Mouse (Mus musculus): ENCODE results near the gene Nckipsd. TPM values are rescaled to one million over a fixed set of nuclear protein-coding genes. Genes with fewer than 3 reads are reported as not detected.

Gene Nckipsd
- polyA plus RNA-seq (2014; fragmentation: Nextera tagmentation; extraction: Ambion mirVana) = 10.5 and 13.0 TPM in 2 replicates

GRCm38 (mm10) chr9:108808163-108808665, at the start of gene Nckipsd:
Gene Nckipsd, plus strand, starts transcription at chr9:108808368.
- H3K27me3 ChIP-seq (ENCODE audit: control insufficient read depth, insufficient read depth, low read length) = no peaks in the 10 kb centered on the region
- DNase-seq (ENCODE audit: low spot score) (peak; percentile 99), ATAC-seq (ENCODE audit: low FRiP score) (peak; percentile 88)
- H3K36me3 ChIP-seq (ENCODE audit: control insufficient read depth, insufficient read depth, low read length) = peaks cover 9% of the 10 kb centered on the region
- peaks cover 2% of the 10 kb centered on the region for H3K4me1 ChIP-seq (replicated peaks; ENCODE audit: control insufficient read depth, insufficient read depth, low read length)
- under 1% methylated on average over 50 of the region's 62 CpGs for WGBS
- H3K27ac ChIP-seq (ENCODE audit: low read depth, low read length) = peak within 1 kb of the TSS; percentile 42; the same call in 1 of the 2 replicates
- H3K9ac ChIP-seq (ENCODE audit: low read depth, low read length) = peak within 1 kb of the TSS; percentile 86
- H3K4me3 ChIP-seq (ENCODE audit: low read depth, low read length) = peak within 1 kb of the TSS; percentile 72
- H3K9me3 ChIP-seq (ENCODE audit: control insufficient read depth, low read length) = no peaks in the 10 kb centered on the region
- H3K4me2 ChIP-seq (replicated peaks; ENCODE audit: low read depth, low read length) = peak within 1 kb of the TSS; percentile 96

- whole genome bisulfite sequencing = 95% methylated on average over 20 of the region's 20 CpGs
- no peaks in the 10 kb centered on the region for H3K27me3 ChIP-seq (ENCODE audit: control insufficient read depth, insufficient read depth, low read length)
- H3K4me1 ChIP-seq (replicated peaks; ENCODE audit: control insufficient read depth, insufficient read depth, low read length) = no peaks in the 10 kb centered on the region
- H3K9ac ChIP-seq (ENCODE audit: low read depth, low read length) = no peak overlapping the region
- H3K4me2 ChIP-seq (replicated peaks; ENCODE audit: low read depth, low read length) = no peak overlapping the region
- no peak for DNase-seq (ENCODE audit: low spot score)
- no peaks in the 10 kb centered on the region for H3K9me3 ChIP-seq (ENCODE audit: control insufficient read depth, low read length)
- no peaks in the 10 kb centered on the region for H3K36me3 ChIP-seq (ENCODE audit: control insufficient read depth, insufficient read depth, low read length)
- ATAC-seq (ENCODE audit: low FRiP score) = no peak
- no peak overlapping the region for H3K27ac ChIP-seq (ENCODE audit: low read depth, low read length)
- no peak overlapping the region for H3K4me3 ChIP-seq (ENCODE audit: low read depth, low read length)
These were observed 49.0 kb upstream of the Nckipsd start for GRCm38 (mm10) chr9:108759121-108759520.

- no peak overlapping the region for H3K4me2 ChIP-seq (replicated peaks; ENCODE audit: low read depth, low read length)
- peak; percentile 55 for DNase-seq (ENCODE audit: low spot score)
- H3K27ac ChIP-seq (ENCODE audit: low read depth, low read length) = no peak overlapping the region
- no peaks in the 10 kb centered on the region for H3K9me3 ChIP-seq (ENCODE audit: control insufficient read depth, low read length)
- WGBS = 48% methylated on average over 2 of the region's 2 CpGs
- no peak for ATAC-seq (ENCODE audit: low FRiP score)
- H3K4me3 ChIP-seq (ENCODE audit: low read depth, low read length) = no peak overlapping the region
- no peaks in the 10 kb centered on the region for H3K36me3 ChIP-seq (ENCODE audit: control insufficient read depth, insufficient read depth, low read length)
- H3K27me3 ChIP-seq (ENCODE audit: control insufficient read depth, insufficient read depth, low read length) = no peaks in the 10 kb centered on the region
- H3K4me1 ChIP-seq (replicated peaks; ENCODE audit: control insufficient read depth, insufficient read depth, low read length) = no peaks in the 10 kb centered on the region
- H3K9ac ChIP-seq (ENCODE audit: low read depth, low read length) = no peak overlapping the region
These were observed 48.4 kb upstream of the Nckipsd start for GRCm38 (mm10) chr9:108759805-108760204.

GRCm38 (mm10) chr9:108761561-108761960, 46.6 kb upstream of the Nckipsd start:
- Histone ChIP-seq H3K4me1 (replicated peaks; ENCODE audit: control insufficient read depth, insufficient read depth, low read length) (no peaks in the 10 kb centered on the region), H3K36me3 (ENCODE audit: control insufficient read depth, insufficient read depth, low read length) (no peaks in the 10 kb centered on the region), H3K9ac (ENCODE audit: low read depth, low read length) (no peak overlapping the region), H3K9me3 (ENCODE audit: control insufficient read depth, low read length) (no peaks in the 10 kb centered on the region), H3K4me2 (replicated peaks; ENCODE audit: low read depth, low read length) (no peak overlapping the region), H3K27me3 (ENCODE audit: control insufficient read depth, insufficient read depth, low read length) (no peaks in the 10 kb centered on the region), H3K4me3 (ENCODE audit: low read depth, low read length) (no peak overlapping the region), H3K27ac (ENCODE audit: low read depth, low read length) (no peak overlapping the region)
- no peak for ATAC-seq (ENCODE audit: low FRiP score)
- DNase-seq (ENCODE audit: low spot score) = no peak

GRCm38 (mm10) chr9:108764971-108765370, 43.2 kb upstream of the Nckipsd start:
- Histone ChIP-seq H3K36me3 (ENCODE audit: control insufficient read depth, insufficient read depth, low read length) (no peaks in the 10 kb centered on the region), H3K4me3 (ENCODE audit: low read depth, low read length) (no peak overlapping the region), H3K4me1 (replicated peaks; ENCODE audit: control insufficient read depth, insufficient read depth, low read length) (no peaks in the 10 kb centered on the region), H3K9ac (ENCODE audit: low read depth, low read length) (no peak overlapping the region), H3K27ac (ENCODE audit: low read depth, low read length) (no peak overlapping the region), H3K4me2 (replicated peaks; ENCODE audit: low read depth, low read length) (no peak overlapping the region), H3K27me3 (ENCODE audit: control insufficient read depth, insufficient read depth, low read length) (no peaks in the 10 kb centered on the region), H3K9me3 (ENCODE audit: control insufficient read depth, low read length) (no peaks in the 10 kb centered on the region)
- no peak for DNase-seq (ENCODE audit: low spot score)
- 83% methylated on average over 10 of the region's 10 CpGs for WGBS
- no peak for ATAC-seq (ENCODE audit: low FRiP score)

GRCm38 (mm10) chr9:108776614-108777013, 31.6 kb upstream of the Nckipsd start:
- H3K4me3 ChIP-seq (ENCODE audit: low read depth, low read length) = no peak overlapping the region
- H3K9ac ChIP-seq (ENCODE audit: low read depth, low read length) = no peak overlapping the region

GRCm38 (mm10) chr9:108777276-108777675, 30.9 kb upstream of the Nckipsd start:
- Histone ChIP-seq H3K36me3 (ENCODE audit: control insufficient read depth, insufficient read depth, low read length) (no peaks in the 10 kb centered on the region), H3K9me3 (ENCODE audit: control insufficient read depth, low read length) (no peaks in the 10 kb centered on the region), H3K4me3 (ENCODE audit: low read depth, low read length) (no peak overlapping the region), H3K27me3 (ENCODE audit: control insufficient read depth, insufficient read depth, low read length) (no peaks in the 10 kb centered on the region), H3K9ac (ENCODE audit: low read depth, low read length) (no peak overlapping the region), H3K27ac (ENCODE audit: low read depth, low read length) (no peak overlapping the region), H3K4me2 (replicated peaks; ENCODE audit: low read depth, low read length) (no peak overlapping the region), H3K4me1 (replicated peaks; ENCODE audit: control insufficient read depth, insufficient read depth, low read length) (no peaks in the 10 kb centered on the region)
- ATAC-seq (ENCODE audit: low FRiP score) = no peak
- DNase-seq (ENCODE audit: low spot score) = no peak
- 82% methylated on average over 4 of the region's 4 CpGs for WGBS

More at GRCm38 (mm10) chr9:108776614-108777013, 31.6 kb upstream of the Nckipsd start:
- Histone ChIP-seq H3K27me3 (ENCODE audit: control insufficient read depth, insufficient read depth, low read length) (no peaks in the 10 kb centered on the region), H3K4me1 (replicated peaks; ENCODE audit: control insufficient read depth, insufficient read depth, low read length) (no peaks in the 10 kb centered on the region), H3K36me3 (ENCODE audit: control insufficient read depth, insufficient read depth, low read length) (no peaks in the 10 kb centered on the region), H3K27ac (ENCODE audit: low read depth, low read length) (no peak overlapping the region), H3K4me2 (replicated peaks; ENCODE audit: low read depth, low read length) (no peak overlapping the region), H3K9me3 (ENCODE audit: control insufficient read depth, low read length) (no peaks in the 10 kb centered on the region)
- ATAC-seq (ENCODE audit: low FRiP score) (no peak), DNase-seq (ENCODE audit: low spot score) (no peak)
- 90% methylated on average over 4 of the region's 4 CpGs for WGBS

- no peak overlapping the region for H3K4me2 ChIP-seq (replicated peaks; ENCODE audit: low read depth, low read length)
- no peaks in the 10 kb centered on the region for H3K36me3 ChIP-seq (ENCODE audit: control insufficient read depth, insufficient read depth, low read length)
- no peak overlapping the region for H3K4me3 ChIP-seq (ENCODE audit: low read depth, low read length)
- WGBS = 62% methylated on average over 5 of the region's 5 CpGs
- no peaks in the 10 kb centered on the region for H3K27me3 ChIP-seq (ENCODE audit: control insufficient read depth, insufficient read depth, low read length)
- no peaks in the 10 kb centered on the region for H3K9me3 ChIP-seq (ENCODE audit: control insufficient read depth, low read length)
- ATAC-seq (ENCODE audit: low FRiP score) (no peak), DNase-seq (ENCODE audit: low spot score) (no peak)
- peaks cover 4% of the 10 kb centered on the region; the same call in 1 of the 2 replicates for H3K4me1 ChIP-seq (replicated peaks; ENCODE audit: control insufficient read depth, insufficient read depth, low read length)
- no peak overlapping the region for H3K27ac ChIP-seq (ENCODE audit: low read depth, low read length)
- no peak overlapping the region for H3K9ac ChIP-seq (ENCODE audit: low read depth, low read length)
These were observed 27.2 kb upstream of the Nckipsd start for GRCm38 (mm10) chr9:108780959-108781358.

GRCm38 (mm10) chr9:108781891-108782290, 26.3 kb upstream of the Nckipsd start:
- DNase-seq (ENCODE audit: low spot score) = no peak
- no peak overlapping the region for H3K27ac ChIP-seq (ENCODE audit: low read depth, low read length)
- H3K9me3 ChIP-seq (ENCODE audit: control insufficient read depth, low read length) = no peaks in the 10 kb centered on the region
- no peak overlapping the region for H3K4me2 ChIP-seq (replicated peaks; ENCODE audit: low read depth, low read length)
- no peak overlapping the region for H3K4me3 ChIP-seq (ENCODE audit: low read depth, low read length)
- WGBS = 56% methylated on average over 4 of the region's 4 CpGs
- no peak overlapping the region for H3K9ac ChIP-seq (ENCODE audit: low read depth, low read length)
- H3K4me1 ChIP-seq (replicated peaks; ENCODE audit: control insufficient read depth, insufficient read depth, low read length) = peaks cover 6% of the 10 kb centered on the region; the same call in 1 of the 2 replicates
- H3K36me3 ChIP-seq (ENCODE audit: control insufficient read depth, insufficient read depth, low read length) = no peaks in the 10 kb centered on the region
- ATAC-seq (ENCODE audit: low FRiP score) = no peak
- H3K27me3 ChIP-seq (ENCODE audit: control insufficient read depth, insufficient read depth, low read length) = no peaks in the 10 kb centered on the region
